Mouse (Mus musculus) heart, postnatal 4 days (tissue): Measurements from ENCODE around the gene Olfr1458. TPM values are rescaled to one million over a fixed set of nuclear protein-coding genes. Genes with fewer than 3 reads are reported as not detected.

Experiments
- DNase-seq: peaks from one replicate; pipeline ENCODE4 v3.0.0; 2021
- total RNA-seq, 2 experiments: library from RNA; stranded (reverse); gene quantifications; 2 replicates each; pipeline ENCODE4 v1.2.3; 2021

Olfr1458 gene
- not detected for total RNA-seq

GRCm38 (mm10) chr19:13106675-13107074 is at the start of gene Olfr1458:
TSS of gene Olfr1458 (minus strand) at chr19:13106775.
- no peak for DNase-seq

GRCm38 (mm10) chr19:13149449-13149848 is 42.9 kb upstream of the Olfr1458 start, which contains the start of gene Olfr1459:
TSS of gene Olfr1459 (minus strand) at chr19:13149549.
- no peak for DNase-seq

GRCm38 (mm10) chr19:13097791-13098190 is 8.8 kb downstream of the Olfr1458 start, which contains the start of gene Olfr1457:
TSS of gene Olfr1457 (minus strand) at chr19:13097891.
- DNase-seq, result no peak

- DNase-seq, result no peak
Measured at GRCm38 (mm10) chr19:13093908-13094307, 12.7 kb downstream of the Olfr1458 start.

GRCm38 (mm10) chr19:13060310-13060709 is 46.3 kb downstream of the Olfr1458 start, which contains the start of gene Olfr1454:
TSS of gene Olfr1454 (plus strand) at chr19:13060610.
- no peak for DNase-seq

Other genes with a start within 250 kb of the Olfr1458 start
- not detected for gene Olfr1444, start 249.5 kb downstream of the Olfr1458 start, total RNA-seq
- gene Olfr1445, start 222.9 kb downstream of the Olfr1458 start, total RNA-seq, result not detected
- not detected for gene Olfr1446, start 213.3 kb downstream of the Olfr1458 start, total RNA-seq
- not detected for gene Olfr1447, start 203.0 kb downstream of the Olfr1458 start, total RNA-seq
- not detected for gene Olfr1448, start 182.4 kb downstream of the Olfr1458 start, total RNA-seq
- gene Olfr1449, start 175.9 kb downstream of the Olfr1458 start, total RNA-seq, result not detected
- not detected for gene Olfr1450, start 156.5 kb downstream of the Olfr1458 start, total RNA-seq
- not detected for gene Olfr1451, start 111.8 kb downstream of the Olfr1458 start, total RNA-seq
- gene Olfr1453, start 78.4 kb downstream of the Olfr1458 start, total RNA-seq, result not detected
- gene Olfr1454, start 46.2 kb downstream of the Olfr1458 start, total RNA-seq, result not detected
- gene Olfr1457, start 8.9 kb downstream of the Olfr1458 start, total RNA-seq, result not detected
- not detected for gene Olfr1459, start 42.8 kb upstream of the Olfr1458 start, total RNA-seq
- gene Olfr1461, start 56.2 kb upstream of the Olfr1458 start, total RNA-seq, result not detected
- gene Olfr1462, start 79.0 kb upstream of the Olfr1458 start, total RNA-seq, result not detected
- not detected for gene Olfr1463, start 124.6 kb upstream of the Olfr1458 start, total RNA-seq
- gene Olfr1465, start 208.8 kb upstream of the Olfr1458 start, total RNA-seq, result not detected
- gene Olfr1466, start 232.1 kb upstream of the Olfr1458 start, total RNA-seq, result not detected